Mouse (Mus musculus) thymus, adult 2 months (tissue): Measurements from ENCODE around the gene Tctn3. TPM values are rescaled to one million over a fixed set of nuclear protein-coding genes. Genes with fewer than 3 reads are reported as not detected.

ENCODE experiments used
- DNase-seq: peaks from one replicate; pipeline ENCODE4 v3.0.0; 2021
- H3K27ac ChIP-seq: fragments of 200-500 bp; 2 replicates; pipeline ENCODE4 v1.5.1; 2012; ENCODE audit warnings: low read length, control low read depth; ENCODE audit not compliant: control insufficient read depth, insufficient read depth
- H3K27me3 ChIP-seq: fragments of 200-500 bp; 2 replicates; pipeline ENCODE4 v1.6.1; 2012; ENCODE audit warnings: mild to moderate bottlenecking, low read length, moderate library complexity, mixed read lengths; ENCODE audit not compliant: control insufficient read depth, insufficient read depth
- H3K36me3 ChIP-seq: fragments of 200-500 bp; 2 replicates; pipeline ENCODE4 v1.6.1; 2012; ENCODE audit warnings: mild to moderate bottlenecking, low read length, moderate library complexity; ENCODE audit not compliant: control insufficient read depth, insufficient read depth
- H3K4me1 ChIP-seq: fragments of 200-500 bp; replicated peaks from 2 replicates; pipeline ENCODE4 v1.6.1; 2012; ENCODE audit warnings: low read length; ENCODE audit not compliant: control insufficient read depth, insufficient read depth
- H3K4me3 ChIP-seq: fragments of 200-500 bp; 2 replicates; pipeline ENCODE4 v1.5.1; 2012; ENCODE audit warnings: mild to moderate bottlenecking, low read length, control low read depth, moderate library complexity; ENCODE audit not compliant: control insufficient read depth, insufficient read depth
- CTCF ChIP-seq: fragments of 200-500 bp; IDR thresholded peaks from 2 replicates; pipeline ENCODE4 v1.5.1; 2012; ENCODE audit warnings: mild to moderate bottlenecking, control low read depth, low read length, moderate library complexity, borderline replicate concordance; ENCODE audit not compliant: control insufficient read depth, poor library complexity, insufficient read depth; ENCODE audit errors: extremely low read depth
- POLR2A ChIP-seq: fragments of 200-500 bp; IDR thresholded peaks from 2 replicates; pipeline ENCODE4 v1.6.1; 2012; ENCODE audit warnings: mild to moderate bottlenecking, low read length, control low read depth, moderate library complexity; ENCODE audit not compliant: control insufficient read depth, poor library complexity, insufficient read depth; ENCODE audit errors: extremely low read depth
- WGBS: fragments of 180-500 bp; shearing (Covaris S2); methylation state at CpG from one replicate; pipeline ENCODE4 v1.1.7; 2018; 5-methylcytosine and 5-hydroxymethylcytosine counted together
- polyA plus RNA-seq: library from polyadenylated mRNA; depleted of rRNA; stranded (reverse); fragments of >200 nt; gene quantifications from 2 replicates; pipeline ENCODE4 v1.2.3, GENCODE M21; 2012

Tctn3 gene
- polyA plus RNA-seq, 1 experiment = 13.8 TPM

GRCm38 (mm10) chr19:40650090-40650489, 38.1 kb upstream of the Tctn3 start:
- H3K4me3 ChIP-seq = no peak overlapping the region
- no peak overlapping the region for H3K27ac ChIP-seq
- no peaks in the 10 kb centered on the region for H3K4me1 ChIP-seq

GRCm38 (mm10) chr19:40647319-40648158, 35.5 kb upstream of the Tctn3 start:
- no peaks in the 10 kb centered on the region for H3K27me3 ChIP-seq
- no peaks in the 10 kb centered on the region for H3K4me1 ChIP-seq

More at GRCm38 (mm10) chr19:40650090-40650489, 38.1 kb upstream of the Tctn3 start:
- Histone ChIP-seq H3K36me3 (no peaks in the 10 kb centered on the region), H3K27me3 (no peaks in the 10 kb centered on the region)
- 17% methylated on average over 5 of the region's 5 CpGs for WGBS
- no peak for TF ChIP-seq CTCF
- no peak for TF ChIP-seq POLR2A
- DNase-seq = peak; percentile 8

GRCm38 (mm10) chr19:40646379-40646778, 34.3 kb upstream of the Tctn3 start:
- Histone ChIP-seq H3K27me3 (no peaks in the 10 kb centered on the region), H3K27ac (no peak overlapping the region), H3K4me3 (no peak overlapping the region), H3K4me1 (no peaks in the 10 kb centered on the region), H3K36me3 (no peaks in the 10 kb centered on the region)
- 95% methylated on average over 6 of the region's 6 CpGs for WGBS
- TF ChIP-seq CTCF = no peak
- TF ChIP-seq POLR2A = no peak
- no peak for DNase-seq

More at GRCm38 (mm10) chr19:40647319-40648158, 35.5 kb upstream of the Tctn3 start:
- 55% methylated on average over 9 of the region's 9 CpGs for WGBS
- Histone ChIP-seq H3K4me3 (no peak overlapping the region), H3K36me3 (no peaks in the 10 kb centered on the region), H3K27ac (no peak overlapping the region)
- no peak for TF ChIP-seq CTCF
- TF ChIP-seq POLR2A = no peak
- DNase-seq = no peak

GRCm38 (mm10) chr19:40643846-40644245, 31.8 kb upstream of the Tctn3 start:
- H3K27ac ChIP-seq = no peak overlapping the region
- H3K4me3 ChIP-seq = no peak overlapping the region
- H3K36me3 ChIP-seq = no peaks in the 10 kb centered on the region
- H3K4me1 ChIP-seq = no peaks in the 10 kb centered on the region
- 98% methylated on average over 1 of the region's 1 CpGs for WGBS
- TF ChIP-seq CTCF = no peak
- TF ChIP-seq POLR2A = no peak
- H3K27me3 ChIP-seq = no peaks in the 10 kb centered on the region
- DNase-seq = no peak

GRCm38 (mm10) chr19:40640799-40641198, 28.8 kb upstream of the Tctn3 start:
- TF ChIP-seq POLR2A (no peak), CTCF (no peak)
- 88% methylated on average over 2 of the region's 2 CpGs for WGBS

GRCm38 (mm10) chr19:40639729-40640304, 27.8 kb upstream of the Tctn3 start:
- Histone ChIP-seq H3K27ac (no peak overlapping the region), H3K4me3 (no peak overlapping the region), H3K4me1 (no peaks in the 10 kb centered on the region), H3K36me3 (no peaks in the 10 kb centered on the region), H3K27me3 (no peaks in the 10 kb centered on the region)
- DNase-seq = no peak
- TF ChIP-seq POLR2A = no peak
- no peak for TF ChIP-seq CTCF
- 44% methylated on average over 11 of the region's 11 CpGs for WGBS

More at GRCm38 (mm10) chr19:40640799-40641198, 28.8 kb upstream of the Tctn3 start:
- no peaks in the 10 kb centered on the region for H3K4me1 ChIP-seq
- no peak overlapping the region for H3K27ac ChIP-seq
- no peaks in the 10 kb centered on the region for H3K36me3 ChIP-seq
- no peaks in the 10 kb centered on the region for H3K27me3 ChIP-seq
- no peak for DNase-seq
- no peak overlapping the region for H3K4me3 ChIP-seq

- WGBS = 87% methylated on average over 5 of the region's 5 CpGs
- Histone ChIP-seq H3K27me3 (no peaks in the 10 kb centered on the region), H3K36me3 (no peaks in the 10 kb centered on the region), H3K4me3 (no peak overlapping the region), H3K4me1 (no peaks in the 10 kb centered on the region), H3K27ac (no peak overlapping the region)
- no peak for DNase-seq
- TF ChIP-seq POLR2A (no peak), CTCF (no peak)
Measured at GRCm38 (mm10) chr19:40638582-40638981, 26.5 kb upstream of the Tctn3 start.
